Mouse (Mus musculus): ENCODE measurements at regions not wholly inside any gene's neighbourhood (a gene's known extent, or its start where the extent isn't known, plus 50 kb on each side); places are given as distances from the start of the nearest gene placed in this dataset.

GRCm38 (mm10) chr7:70834787-70835461 is 468.4 kb upstream of the Nr2f2 start:
- in situ Hi-C loops (cut with MboI, MseI), result no loop called here

GRCm38 (mm10) chr7:70828486-70829195 is 462.1 kb upstream of the Nr2f2 start:
- in situ Hi-C loops (cut with MboI, MseI), result loop anchor here (10.0 kb wide), 1 partner anchor 494 kb away; no protein-coding TSS in a partner anchor

- in situ Hi-C loops (cut with MboI, MseI), result loop anchor here (10.0 kb wide), 1 partner anchor 491 kb away; no protein-coding TSS in a partner anchor
These were observed 459.5 kb upstream of the Nr2f2 start for GRCm38 (mm10) chr7:70826074-70826473.

- in situ Hi-C loops (cut with MboI, MseI), result loop anchor here (10.0 kb wide), 1 partner anchor 488 kb away; no protein-coding TSS in a partner anchor
These were observed 456.5 kb upstream of the Nr2f2 start for GRCm38 (mm10) chr7:70823020-70823419.

GRCm38 (mm10) chr7:70822310-70822821 is 455.8 kb upstream of the Nr2f2 start:
- in situ Hi-C loops (cut with MboI, MseI), result loop anchor here (10.0 kb wide), 1 partner anchor 488 kb away; no protein-coding TSS in a partner anchor

- in situ Hi-C loops (cut with MboI, MseI), result loop anchor here (10.0 kb wide), 1 partner anchor 487 kb away; no protein-coding TSS in a partner anchor
These were observed 455.3 kb upstream of the Nr2f2 start for GRCm38 (mm10) chr7:70821861-70822260.

- in situ Hi-C loops (cut with MboI, MseI), result no loop called here
These were observed 450.9 kb upstream of the Nr2f2 start for GRCm38 (mm10) chr7:70817347-70817913.

GRCm38 (mm10) chr7:70814391-70814790 is 447.9 kb upstream of the Nr2f2 start:
- in situ Hi-C loops (cut with MboI, MseI), result no loop called here

- in situ Hi-C loops (cut with MboI, MseI), result no loop called here
These were observed 446.6 kb upstream of the Nr2f2 start for GRCm38 (mm10) chr7:70813101-70813500.

- in situ Hi-C loops (cut with MboI, MseI), result no loop called here
These were observed 444.0 kb upstream of the Nr2f2 start for GRCm38 (mm10) chr7:70810411-70811090.

- in situ Hi-C loops (cut with MboI, MseI), result no loop called here
These were observed 437.7 kb upstream of the Nr2f2 start for GRCm38 (mm10) chr7:70804281-70804680.

- in situ Hi-C loops (cut with MboI, MseI), result no loop called here
These were observed 433.4 kb upstream of the Nr2f2 start for GRCm38 (mm10) chr7:70799976-70800375.

GRCm38 (mm10) chr7:70799031-70799766 is 432.7 kb upstream of the Nr2f2 start:
- in situ Hi-C loops (cut with MboI, MseI), result no loop called here

GRCm38 (mm10) chr7:70796038-70796760 is 429.7 kb upstream of the Nr2f2 start:
- in situ Hi-C loops (cut with MboI, MseI), result no loop called here

- in situ Hi-C loops (cut with MboI, MseI), result no loop called here
These were observed 422.6 kb upstream of the Nr2f2 start for GRCm38 (mm10) chr7:70788902-70789796.

GRCm38 (mm10) chr7:70787966-70788365 is 421.4 kb upstream of the Nr2f2 start:
- in situ Hi-C loops (cut with MboI, MseI), result no loop called here

GRCm38 (mm10) chr7:70780742-70781332 is 414.3 kb upstream of the Nr2f2 start:
- in situ Hi-C loops (cut with MboI, MseI), result no loop called here

GRCm38 (mm10) chr7:70777763-70778162 is 411.2 kb upstream of the Nr2f2 start:
- in situ Hi-C loops (cut with MboI, MseI), result no loop called here

- in situ Hi-C loops (cut with MboI, MseI), result no loop called here
These were observed 403.1 kb upstream of the Nr2f2 start for GRCm38 (mm10) chr7:70769655-70770054.

Data from T-helper 1 cell (primary cell).